Mouse (Mus musculus) thymus, postnatal 36 days (tissue): ENCODE data around the gene Fbxo48.

ENCODE experiments used
- DNase-seq, 2 experiments: peaks; one replicate each; pipeline ENCODE4 v3.0.0; 2022; ENCODE audit warnings: mixed read lengths in 2 of 2

The Fbxo48 gene

DNA sequence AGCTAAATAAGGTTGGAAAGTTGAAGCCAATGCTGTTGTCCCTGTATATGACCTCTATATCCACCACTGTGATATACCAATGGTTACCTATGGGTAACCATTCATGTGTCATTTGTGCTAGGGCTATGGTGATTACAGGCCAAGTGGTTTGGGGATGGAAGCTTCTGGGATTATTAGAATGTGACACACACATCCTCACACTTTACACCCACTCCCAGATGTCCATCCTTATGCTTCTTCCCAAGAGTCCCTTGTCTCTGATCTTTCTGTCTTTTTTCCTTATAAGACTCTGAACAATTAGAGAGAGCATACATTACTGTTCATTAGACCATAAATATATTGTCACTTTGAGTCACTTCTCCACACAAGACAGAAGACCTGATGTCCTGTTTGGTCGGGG lies 21.9 kb downstream of the Fbxo48 start:
- no peak for DNase-seq

DNA sequence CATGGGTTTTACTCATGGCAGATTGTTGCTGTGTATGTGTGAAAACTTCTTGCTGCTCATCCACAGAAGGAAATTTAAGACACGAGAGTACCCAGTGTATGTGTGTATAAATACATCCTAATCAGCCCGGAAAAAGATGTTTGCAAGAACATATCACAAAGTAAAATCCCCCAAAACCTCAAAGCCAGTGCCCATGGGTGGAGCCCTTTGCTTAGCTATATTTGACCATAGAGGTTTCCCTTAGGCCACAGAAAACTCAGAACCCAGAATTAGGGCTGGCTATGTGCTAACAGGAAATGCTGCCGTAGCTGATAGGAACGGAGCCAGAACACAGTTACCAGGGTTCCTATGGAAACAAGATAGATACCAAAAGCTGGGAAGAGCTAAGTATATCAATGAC lies 25.8 kb downstream of the Fbxo48 start:
- DNase-seq, result no peak

DNA sequence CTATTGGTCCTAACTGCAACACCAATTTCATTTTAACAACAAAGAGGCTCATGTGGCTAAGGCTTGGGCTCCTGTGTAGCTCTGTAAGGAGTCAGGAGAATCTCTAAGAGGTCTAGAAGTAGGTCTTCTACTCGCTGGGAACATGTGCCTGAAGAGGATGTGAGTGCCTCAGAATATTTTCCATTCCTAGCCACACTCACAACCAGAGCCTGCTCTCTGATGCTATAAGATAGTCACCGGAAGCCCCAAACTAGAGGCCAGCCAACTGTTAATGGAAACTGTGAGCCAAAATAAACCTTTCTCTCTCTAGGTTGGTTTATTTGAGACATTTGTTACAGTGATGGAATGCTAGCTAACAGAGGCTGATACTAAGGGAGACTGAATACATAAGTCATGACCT lies 26.4 kb downstream of the Fbxo48 start:
- no peak for DNase-seq

DNA sequence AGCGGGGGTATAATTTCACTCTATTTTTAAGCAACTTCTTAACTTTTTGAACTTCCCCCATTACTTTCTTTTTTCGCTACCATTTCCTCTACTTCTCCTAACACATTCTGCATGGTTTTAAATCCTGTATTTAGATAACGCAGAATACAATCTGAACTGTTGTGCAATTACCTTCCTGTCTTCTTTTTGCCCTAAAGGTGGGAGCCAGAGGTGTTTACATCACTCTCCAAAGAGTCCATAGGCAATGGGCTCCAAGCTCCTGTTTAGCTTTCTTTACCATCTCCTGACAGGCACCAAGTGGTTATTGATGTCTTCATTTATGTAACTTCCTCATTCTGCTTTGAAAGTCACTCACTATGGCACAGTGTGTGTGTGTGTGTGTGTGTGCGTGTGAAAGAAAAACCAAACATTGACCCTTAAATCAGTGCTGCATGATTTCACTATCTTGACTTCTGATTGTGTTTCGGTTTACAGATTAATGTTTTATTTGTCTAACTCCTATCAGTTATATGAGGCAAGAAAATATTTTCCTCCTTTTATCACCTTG lies 27.1 kb downstream of the Fbxo48 start:
- DNase-seq, result no peak

DNA sequence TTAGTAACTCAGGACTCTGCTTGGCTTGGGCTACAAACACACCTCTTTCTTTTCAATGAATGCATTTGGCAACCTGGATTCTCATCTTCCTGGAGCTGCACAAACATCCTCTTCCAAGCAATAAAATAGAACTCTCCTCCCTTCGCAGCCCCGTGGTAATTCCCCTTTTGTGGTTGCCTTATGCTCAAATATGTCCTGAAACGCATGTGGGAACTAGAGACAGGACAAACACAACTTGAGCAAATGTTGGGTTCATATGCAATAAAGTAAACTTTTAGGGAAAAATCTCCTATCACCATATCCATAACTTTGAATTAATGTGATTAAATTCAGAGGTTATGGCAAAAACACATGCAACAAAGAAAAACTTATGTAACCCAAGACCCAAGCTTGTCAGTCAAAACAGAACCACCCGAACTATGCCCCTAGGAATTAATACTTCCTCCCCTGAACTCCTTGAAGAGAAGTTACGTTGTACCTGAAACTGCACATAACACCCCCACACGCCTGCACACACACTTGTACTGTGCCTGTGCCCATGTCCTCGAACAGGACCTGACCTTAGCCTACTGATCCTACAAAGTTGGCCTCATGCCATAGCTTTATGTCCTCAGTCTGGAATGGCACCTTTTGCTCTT lies 35.5 kb downstream of the Fbxo48 start:
- no peak for DNase-seq

DNA sequence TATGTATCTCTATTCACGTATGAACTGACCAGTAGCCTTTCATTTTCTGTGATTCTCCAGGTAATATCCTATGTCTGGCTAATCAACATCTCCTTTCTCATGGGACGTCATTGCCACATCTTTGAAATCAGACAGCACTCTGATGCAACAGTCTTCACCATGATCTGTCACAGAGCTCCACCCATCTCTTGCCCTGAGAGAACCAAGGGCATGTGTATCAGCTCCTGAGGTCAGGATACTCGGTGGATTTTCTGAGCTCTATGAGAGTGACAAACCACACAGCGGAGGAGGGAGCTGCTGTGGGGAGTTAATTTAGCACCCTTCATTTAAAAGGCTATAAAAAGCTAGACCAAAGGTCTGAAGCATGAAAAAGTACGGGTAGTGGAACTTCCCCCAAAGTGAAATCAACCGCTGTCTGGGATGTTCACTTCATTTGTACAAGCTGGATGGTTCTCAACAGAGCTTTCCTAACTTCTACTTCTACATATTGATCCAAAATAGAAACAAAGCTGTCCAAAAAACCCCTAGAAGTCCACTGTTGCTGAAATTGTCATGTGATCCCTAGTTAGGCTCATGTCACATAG lies 36.7 kb downstream of the Fbxo48 start:
- DNase-seq, result no peak

DNA sequence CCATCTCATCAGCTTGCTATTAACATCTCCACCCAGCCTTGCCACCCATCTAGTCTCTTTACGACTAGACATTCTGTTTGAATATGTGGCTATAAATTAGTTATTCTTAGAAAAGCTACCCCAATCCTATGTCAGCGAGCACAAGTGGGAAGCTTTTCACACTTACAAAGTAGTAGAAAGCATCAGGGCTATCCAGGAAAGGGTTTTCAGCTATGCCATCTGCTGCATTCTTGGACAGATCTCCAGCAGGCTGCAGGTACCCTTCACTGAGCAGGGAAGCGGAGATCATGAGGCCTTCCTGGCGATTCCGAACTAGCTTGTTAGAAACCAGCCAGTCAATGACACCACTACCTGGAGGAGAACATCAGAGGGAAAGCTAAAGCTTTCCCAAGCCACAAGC lies 38.7 kb downstream of the Fbxo48 start:
- DNase-seq, result no peak

DNA sequence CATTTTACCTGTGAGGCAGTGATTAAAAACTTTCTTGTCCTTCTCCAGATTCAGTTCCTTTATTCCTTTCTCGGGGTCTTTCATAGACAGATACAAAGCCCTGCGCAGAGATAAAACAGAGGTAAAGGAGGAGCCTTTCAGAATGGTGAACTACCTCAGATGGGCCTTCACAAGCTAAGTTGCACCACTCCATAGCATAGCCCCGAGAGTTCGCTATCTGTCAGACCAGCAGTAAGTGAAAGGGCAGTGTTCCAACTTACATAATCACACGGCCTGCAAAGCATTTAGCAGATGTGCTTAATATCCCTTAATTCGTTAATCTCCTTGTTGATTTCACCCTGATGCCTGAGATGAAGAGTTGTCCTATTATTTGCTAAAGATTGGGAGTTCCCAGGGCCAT lies 41.7 kb downstream of the Fbxo48 start:
- DNase-seq, result no peak

DNA sequence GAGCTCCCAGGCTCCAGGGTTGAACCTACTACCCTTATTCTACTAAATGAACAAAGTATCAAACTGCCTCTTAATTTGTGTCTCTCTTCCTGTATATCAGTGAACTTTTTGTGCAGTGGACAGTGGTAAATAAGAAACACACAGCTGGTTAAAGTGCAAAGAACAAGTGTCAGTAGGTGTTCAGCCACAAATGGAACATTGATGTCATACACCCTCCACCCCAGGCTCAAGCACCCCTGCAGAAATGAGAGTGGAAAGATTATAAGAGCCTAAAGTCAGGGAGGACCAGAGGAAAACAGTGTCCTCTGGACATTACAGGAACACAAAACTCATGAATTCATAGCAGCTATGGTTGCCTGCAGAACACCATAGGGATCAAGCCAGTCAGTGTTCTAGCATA lies 45.6 kb downstream of the Fbxo48 start:
- no peak for DNase-seq

DNA sequence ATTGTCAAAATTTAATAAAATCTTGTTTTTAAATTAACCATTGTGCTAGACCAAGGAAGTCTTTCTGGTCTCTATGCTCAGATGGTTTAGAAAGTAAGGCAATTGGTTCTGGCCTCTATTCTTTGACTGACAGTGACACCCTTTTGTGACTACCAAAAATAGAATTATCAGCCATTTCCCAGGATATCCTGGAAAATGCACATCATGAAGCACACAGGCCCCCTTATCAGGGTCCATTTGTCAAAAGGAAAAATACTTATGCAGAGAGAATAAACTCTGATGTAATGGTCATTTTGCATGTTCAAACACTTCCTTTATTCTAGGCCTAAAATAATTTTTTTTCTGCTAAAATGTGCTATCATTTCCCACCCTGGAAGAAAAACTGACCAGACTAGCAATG lies 46.3 kb downstream of the Fbxo48 start:
- DNase-seq, result no peak

DNA sequence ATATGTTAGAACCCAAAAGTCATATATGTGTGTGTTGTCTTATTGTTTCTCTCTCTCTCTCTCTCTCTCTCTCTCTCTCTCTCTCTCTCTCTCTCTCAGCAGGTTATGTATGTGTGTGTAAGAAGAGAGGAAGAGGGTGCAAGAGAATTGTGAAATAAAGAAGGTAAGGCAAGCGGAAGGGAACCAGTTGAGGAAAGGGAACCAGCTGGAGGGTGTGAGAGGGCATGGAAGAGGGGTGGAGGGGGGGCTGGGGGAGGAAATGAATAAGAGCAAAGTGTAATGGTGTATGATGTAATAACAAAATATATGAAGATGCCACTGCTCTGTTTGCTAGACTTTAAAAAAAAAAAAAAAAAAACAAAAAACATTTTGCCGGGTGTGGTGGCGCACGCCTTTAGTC lies 48.2 kb downstream of the Fbxo48 start:
- DNase-seq, result no peak

DNA sequence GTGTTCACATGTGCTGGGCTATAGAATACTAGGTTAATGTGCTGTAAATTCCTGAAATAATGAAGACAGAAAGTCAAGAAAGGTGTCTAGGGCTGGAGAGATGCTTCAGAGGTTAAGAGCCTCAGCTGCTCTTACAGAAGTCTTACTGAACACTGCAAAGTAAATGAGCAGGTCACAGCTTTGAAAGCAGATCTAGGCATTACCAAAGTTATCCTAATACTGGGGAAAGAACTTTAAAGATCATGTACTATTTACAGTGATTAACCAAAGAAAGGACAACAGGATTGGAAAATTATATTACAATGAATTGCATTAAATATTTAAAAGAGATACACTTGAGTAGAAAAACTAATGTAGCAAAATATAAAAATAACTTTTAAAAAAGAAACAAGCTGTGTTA lies 48.8 kb downstream of the Fbxo48 start:
- DNase-seq, result no peak

DNA sequence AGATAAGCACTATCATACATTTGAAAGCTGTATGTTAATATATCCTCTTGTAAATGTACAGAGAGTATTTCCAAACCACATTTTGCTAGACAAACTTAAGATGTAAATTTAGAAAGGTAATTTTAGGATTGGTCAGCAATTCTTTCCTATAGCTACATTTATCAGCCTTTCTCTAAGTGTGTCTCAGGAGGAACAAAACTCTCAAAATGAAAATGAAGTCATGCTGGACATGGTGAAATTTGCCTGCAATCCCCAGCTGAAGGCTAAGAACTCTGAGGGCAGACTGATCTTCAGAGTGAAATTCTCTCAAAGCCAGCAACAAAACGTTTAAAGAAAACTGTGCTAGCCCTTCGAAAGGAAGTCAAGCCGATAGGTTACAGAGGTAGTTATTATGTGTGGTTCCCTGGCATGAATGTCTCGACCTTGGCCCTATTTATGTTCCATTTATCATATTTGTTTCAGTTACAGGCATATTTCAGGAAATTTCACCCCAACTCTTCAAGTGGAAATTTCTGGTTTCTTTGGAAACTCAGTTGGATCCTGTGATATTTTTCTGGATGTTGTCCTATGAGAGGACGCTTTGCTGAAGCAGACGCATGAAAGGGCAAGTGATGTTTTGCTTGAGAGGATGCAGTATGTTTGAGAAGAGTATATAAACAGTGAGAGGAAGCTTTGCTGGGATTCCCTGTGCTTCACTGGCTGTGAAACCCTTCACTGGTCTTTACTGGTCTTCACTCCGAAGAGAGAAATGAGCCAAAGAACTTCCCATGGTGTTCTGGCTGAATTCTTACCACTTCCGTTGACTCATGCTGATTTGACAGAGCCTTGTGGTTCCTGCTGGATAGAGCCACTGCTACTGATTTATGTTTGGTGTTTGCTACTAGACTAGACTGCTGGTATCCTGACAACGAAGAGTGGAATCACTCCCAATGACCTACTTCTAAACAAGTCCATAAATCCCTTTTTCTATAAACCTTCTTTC lies 49.5 kb downstream of the Fbxo48 start:
- no peak for DNase-seq

DNA sequence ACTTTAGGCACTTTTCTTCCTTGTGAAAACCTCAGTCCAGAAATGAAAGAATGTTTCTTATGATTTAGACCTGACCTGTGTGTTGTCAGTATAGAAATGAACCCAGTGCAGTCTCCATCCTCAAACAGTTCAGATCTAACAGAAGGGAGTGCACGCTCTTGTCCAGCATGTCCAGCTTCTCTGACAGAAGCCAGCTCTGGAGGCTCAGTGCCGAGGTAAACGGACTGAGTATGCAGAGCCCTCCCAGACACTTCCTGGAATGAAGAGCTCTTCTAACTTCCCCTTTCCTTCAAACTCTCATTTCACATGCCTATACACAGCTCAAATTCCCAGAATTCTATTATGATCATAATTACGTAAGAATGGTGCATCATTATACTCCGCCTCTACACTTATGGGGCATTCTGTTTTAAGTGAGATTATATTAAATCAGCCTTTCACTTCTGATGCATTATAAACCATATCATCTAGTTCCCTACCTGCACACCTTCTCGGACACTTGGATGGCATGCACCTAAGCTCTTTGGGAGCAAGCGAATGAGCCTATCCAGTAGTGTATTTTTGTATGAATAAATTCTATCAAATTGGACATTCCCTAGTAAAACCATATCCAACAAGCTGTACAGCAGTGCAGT lies 51.7 kb downstream of the Fbxo48 start:
- DNase-seq, result no peak

DNA sequence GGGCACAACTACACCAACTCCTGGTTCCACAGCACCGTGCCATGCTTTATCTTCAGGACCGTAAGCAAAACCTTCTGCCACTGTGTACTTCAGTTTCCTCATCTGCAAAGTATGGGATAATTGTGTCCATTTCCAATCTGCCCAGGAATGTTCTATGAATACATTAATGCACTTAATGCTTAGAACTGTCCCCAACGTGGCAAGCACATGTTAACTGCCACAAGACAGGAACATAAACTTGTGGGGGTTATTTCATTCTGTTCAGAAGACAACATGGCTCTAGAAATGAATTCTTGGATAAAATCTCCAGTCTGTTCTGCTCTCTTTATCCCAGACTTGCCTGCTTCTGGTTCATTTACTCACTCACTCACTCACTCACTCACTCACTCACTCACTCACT lies 52.6 kb downstream of the Fbxo48 start:
- no peak for DNase-seq
